Mouse (Mus musculus): ENCODE data around the gene Asb2.

DNA sequence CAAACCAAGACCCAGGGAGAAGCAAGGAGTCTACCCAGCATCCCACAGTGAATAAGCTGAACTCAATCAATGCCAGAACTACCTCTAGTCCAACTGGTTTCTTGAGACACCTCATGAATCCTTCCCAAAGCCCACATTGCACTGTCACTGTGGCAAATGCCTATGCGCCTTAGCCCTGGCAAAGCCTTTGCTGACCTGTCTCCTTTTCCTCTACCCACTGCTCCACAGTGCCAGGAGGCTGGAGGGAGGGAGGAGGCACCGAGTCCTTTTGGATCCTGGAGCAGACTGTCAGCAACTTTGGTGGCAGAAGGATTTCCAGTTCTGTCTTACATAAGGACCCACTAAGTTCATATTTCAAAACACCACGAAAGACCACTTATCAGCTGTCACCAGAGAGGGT, 72.4 kb downstream of the Asb2 start:
- TF ChIP-seq POLR2A (IDR thresholded peaks at IDR 0.05; ENCODE audit: low read depth, low read length) (no peak), CTCF (conservative IDR thresholded peaks at IDR 0.05; ENCODE audit: insufficient read depth, insufficient read length, low read depth, low read length) (no peak)
